Mouse (Mus musculus): ENCODE results near the gene Ptcra.

The Ptcra gene

DNA sequence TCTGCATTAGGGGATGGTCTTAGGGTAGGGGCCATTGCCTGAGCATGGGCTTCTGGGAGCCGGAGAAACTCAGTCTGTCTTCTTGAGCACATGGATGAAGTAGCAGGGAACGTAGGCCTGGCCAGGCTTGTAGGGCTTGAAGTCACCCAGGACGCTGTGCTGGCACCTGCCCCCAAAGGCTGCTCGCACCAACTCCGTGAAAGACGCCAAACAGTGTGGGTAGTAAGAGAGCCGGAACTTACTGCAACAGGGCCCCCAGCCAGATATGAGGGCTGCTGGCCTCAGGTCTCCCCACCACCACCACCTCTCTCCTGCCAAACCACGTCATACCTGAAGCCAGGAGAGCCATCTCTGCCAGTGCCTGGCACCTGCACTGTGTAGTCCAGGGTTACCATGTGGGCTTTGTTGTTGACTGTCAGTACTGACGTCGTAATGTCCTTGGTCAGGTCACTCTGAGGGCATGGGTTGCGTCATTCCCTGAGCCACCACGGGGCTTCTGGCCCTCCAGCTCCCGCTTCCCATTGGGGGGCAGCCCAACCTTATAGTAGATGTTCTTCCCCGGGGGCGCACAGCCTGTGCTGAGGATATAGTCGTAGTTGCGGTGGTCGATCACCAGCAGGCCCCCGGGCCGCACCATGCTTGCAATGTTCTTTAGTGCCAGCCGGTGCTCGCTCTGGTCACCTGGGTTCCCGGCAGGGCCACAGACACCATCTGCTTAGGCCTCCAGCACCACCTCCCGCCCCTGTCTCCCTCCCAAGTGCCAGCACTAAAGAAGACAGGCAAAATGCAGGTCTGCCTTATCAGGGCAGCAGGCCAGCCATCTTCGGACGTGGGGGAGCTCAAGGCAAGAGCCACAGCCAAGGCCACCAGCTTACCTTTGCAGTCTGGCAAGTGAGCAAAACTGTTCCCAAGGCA, 37.5 kb downstream of the Ptcra start:
- DNase-seq (ENCODE audit: low spot score), result no peak

DNA sequence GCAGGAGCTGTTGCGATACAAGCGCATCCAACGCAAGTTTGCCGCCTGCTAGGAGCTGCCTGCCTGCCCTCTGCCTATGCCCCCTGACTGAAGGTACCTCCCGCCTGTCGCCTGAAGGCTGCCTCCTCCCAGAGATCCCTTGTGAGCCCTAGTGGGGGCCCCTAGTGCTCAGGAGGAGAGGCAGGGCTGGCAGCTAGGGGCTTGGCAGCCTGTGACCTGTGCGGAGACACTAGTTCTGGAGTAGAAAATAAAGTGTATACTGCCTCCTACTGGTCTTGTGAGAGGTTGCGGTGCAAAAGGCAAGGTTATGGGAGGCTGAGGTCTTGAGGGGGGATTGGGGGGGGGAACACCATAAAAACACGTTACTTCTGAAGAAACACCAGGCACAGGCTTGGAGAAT, 38.2 kb downstream of the Ptcra start:
- DNase-seq (ENCODE audit: low spot score), result no peak

- no peak for DNase-seq (ENCODE audit: low spot score)
Measured at GRCm38 (mm10) chr17:46724477-46725084, 38.9 kb downstream of the Ptcra start.

- DNase-seq (ENCODE audit: low spot score), result no peak
Measured at GRCm38 (mm10) chr17:46721077-46721476, 42.4 kb downstream of the Ptcra start.

DNA sequence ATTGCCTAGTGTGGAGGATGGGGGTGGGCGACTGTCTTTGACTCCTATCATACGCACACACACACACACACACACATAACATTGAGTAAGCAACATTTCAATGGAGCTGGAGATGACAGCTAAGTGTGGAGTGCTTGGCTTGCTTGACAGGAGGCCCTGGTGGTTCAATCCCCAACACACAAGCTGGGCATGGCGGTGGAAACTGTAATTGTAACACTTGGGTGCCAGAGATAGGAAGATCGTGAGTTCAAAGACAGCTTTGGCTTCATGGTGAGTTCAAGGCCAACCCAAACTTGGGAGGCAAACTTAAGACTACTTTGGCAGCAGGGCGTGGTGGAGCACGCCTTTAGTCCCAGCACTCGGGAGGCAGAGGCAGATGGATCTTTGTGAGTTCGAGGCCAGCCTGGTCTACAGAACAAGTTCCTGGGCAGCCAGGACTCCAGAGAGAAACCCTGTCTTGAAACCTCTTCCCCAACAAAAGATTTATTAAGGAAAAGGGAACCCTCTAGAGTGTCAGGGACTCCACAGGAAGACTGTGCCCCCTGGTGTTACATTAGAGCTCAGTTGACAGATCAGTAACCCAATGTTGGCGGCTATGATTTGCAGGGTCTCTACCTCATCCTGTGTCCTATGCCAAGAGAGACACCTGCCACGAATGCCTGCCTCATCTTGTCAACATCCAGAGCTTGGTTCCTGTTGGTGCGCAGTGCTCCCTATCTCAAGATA, 48.6 kb downstream of the Ptcra start:
- DNase-seq (ENCODE audit: low spot score), result no peak

DNA sequence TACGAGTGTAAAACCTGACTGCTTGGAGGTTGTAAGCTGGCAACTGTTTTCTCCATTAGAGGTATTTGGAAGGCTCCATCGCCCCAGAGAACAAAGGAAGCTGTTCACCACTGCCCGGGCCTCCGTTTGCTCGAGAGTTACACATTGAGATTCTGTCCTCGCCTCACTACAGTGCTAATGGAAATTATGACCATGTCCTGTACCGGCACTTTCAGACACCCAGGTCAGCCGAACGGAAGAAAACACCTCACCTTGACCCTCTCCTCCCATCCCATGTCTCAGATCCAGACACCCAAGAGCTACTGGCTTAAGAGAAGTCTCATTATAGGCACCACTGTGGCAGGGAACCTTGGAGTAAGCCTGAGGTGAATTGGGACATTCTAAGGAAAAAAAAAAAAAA, 49.7 kb downstream of the Ptcra start:
- DNase-seq (ENCODE audit: low spot score), result no peak

DNA sequence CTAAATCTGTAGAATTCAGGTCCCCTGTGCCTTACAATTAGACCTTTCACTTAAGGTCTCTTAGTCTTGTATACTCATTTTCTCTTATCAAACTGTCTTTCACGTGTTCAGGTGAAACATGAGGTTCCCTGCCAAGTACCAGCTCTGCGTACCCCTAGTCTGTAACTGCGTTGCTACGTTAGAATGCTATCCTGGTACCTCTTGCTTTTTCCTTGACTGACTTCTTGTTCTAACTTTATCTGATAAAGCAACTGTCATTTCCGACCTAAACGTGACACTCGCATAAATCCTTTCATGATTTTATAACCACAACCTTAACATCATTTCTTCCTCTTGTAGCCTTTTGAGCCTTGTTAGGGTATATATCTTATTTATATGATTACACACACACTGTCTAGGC, 51.1 kb downstream of the Ptcra start:
- DNase-seq (ENCODE audit: low spot score), result no peak

GRCm38 (mm10) chr17:46711612-46712271, 51.8 kb downstream of the Ptcra start:
- peak; percentile 64 for DNase-seq (ENCODE audit: low spot score)

- DNase-seq (ENCODE audit: low spot score), result peak; percentile 92
Measured at GRCm38 (mm10) chr17:46710959-46711597, 52.4 kb downstream of the Ptcra start, which contains the start of gene Pex6. Pex6 (plus strand) TSS chr17:46711463.

DNA sequence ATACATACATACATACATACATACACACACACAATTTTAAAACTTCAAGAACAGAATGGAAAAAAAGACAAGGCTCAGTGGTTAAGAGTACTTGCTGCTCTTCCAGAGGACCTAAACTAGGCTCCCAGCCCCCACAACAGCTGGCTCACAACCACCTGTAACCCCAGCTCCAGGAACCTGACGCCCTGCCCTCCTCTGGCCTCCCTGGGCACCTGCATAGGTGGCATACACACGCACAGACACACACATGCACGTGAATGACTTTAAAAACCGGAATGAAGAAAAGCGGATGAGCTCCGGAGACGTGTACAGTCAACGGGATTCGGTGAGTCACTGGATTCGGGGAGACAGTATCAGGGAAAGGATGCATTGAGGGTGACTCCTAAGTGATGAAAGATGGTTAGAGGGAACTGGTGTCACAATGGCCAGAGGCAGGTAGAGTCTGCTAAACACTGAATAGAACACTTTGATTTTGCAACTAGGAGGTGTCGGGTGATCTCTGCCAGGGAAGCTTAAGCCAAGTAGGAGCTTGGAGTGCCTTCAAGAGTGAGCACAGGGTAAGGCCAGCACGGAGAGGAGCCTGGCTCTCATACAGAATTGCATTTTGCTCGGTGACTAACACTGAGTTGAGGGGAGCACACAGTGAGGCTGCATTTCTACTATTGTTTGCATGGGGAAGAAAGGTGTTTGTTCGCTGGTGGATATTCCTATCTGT, 57.0 kb downstream of the Ptcra start:
- no peak for DNase-seq (ENCODE audit: low spot score)

All from testis, postnatal 14 days (tissue).